Comparison of ENCODE assay signal across 16 mouse cellular contexts in the genomic region with DNA sequence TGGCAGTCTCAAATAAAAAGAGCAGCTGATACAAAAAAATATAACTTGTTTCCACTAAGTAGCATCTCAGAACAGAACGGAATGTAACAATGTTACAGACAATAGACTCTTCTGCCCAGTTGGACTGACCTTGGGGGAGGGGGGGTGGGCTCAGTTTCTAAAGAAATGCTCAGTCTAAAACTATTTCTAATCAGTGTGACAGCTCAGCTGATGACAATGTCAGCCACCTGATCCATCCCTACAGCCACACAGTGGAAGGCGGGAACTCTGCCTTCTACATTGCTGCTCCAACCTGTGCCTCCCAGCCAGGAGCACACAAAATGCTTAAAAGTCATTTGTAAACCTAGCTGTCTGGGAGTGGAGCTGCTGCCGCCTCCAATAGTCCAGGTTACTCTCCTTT. TPM values are rescaled to one million over a fixed set of nuclear protein-coding genes. Genes with fewer than 3 reads are reported as not detected.
DNase-seq lines count a peak whose midpoint lies in the region; ATAC-seq lines count a peak whose summit lies in the region.
"Had no signal": no experiment of that assay in that cellular context is flagged by ENCODE, and none has a peak within 500 bp of the region (broad histone marks: within the 10 kb centered on the region; RNA-seq: fewer than 3 reads in every experiment).

No protein-coding gene starts in this region.

- 0 out of 2 replicates have a peak overlapping the region, but pooled peaks have one; percentile 36 for H3K27ac ChIP-seq in hindbrain, embryonic 16.5 days (ENCODE audit: low read depth, low read length)
- peak overlapping the region; percentile 17; the same call in 1 of the 2 replicates for H3K27ac ChIP-seq in neural tube, embryonic 14.5 days (ENCODE audit: low read depth, low read length)
- H3K27ac ChIP-seq: heart, embryonic 15.5 days; left cerebral cortex, adult 2 months had no signal

- H3K4me1 ChIP-seq in hindbrain, embryonic 16.5 days (ENCODE audit: control insufficient read depth, insufficient read depth, low read depth, low read length): peaks cover 15% of the 10 kb centered on the region
- H3K4me1 ChIP-seq in neural tube, embryonic 14.5 days (ENCODE audit: control insufficient read depth, insufficient read depth, low read length): peaks cover 3% of the 10 kb centered on the region; the same call in 1 of the 2 replicates

- H3K36me3 ChIP-seq in hindbrain, embryonic 16.5 days (ENCODE audit: control insufficient read depth, insufficient read depth, low read length): no peaks in the 10 kb centered on the region
- H3K36me3 ChIP-seq in neural tube, embryonic 14.5 days (ENCODE audit: control insufficient read depth, insufficient read depth, low read length): peaks cover 10% of the 10 kb centered on the region; the same call in 1 of the 2 replicates
- H3K36me3 ChIP-seq: heart, embryonic 15.5 days had no signal

- peak overlapping the region; percentile 18 for H3K4me3 ChIP-seq in hindbrain, embryonic 16.5 days (ENCODE audit: low read length)
- no peak overlapping the region for H3K4me3 ChIP-seq in neural tube, embryonic 14.5 days (ENCODE audit: low read depth, low read length)
- H3K4me3 ChIP-seq: heart, embryonic 15.5 days; left cerebral cortex, adult 2 months had no signal

- H3K9ac ChIP-seq in hindbrain, embryonic 16.5 days (ENCODE audit: low read depth, low read length): no peak overlapping the region; the same call in 1 of the 2 replicates
- H3K9ac ChIP-seq in neural tube, embryonic 14.5 days (replicated peaks; ENCODE audit: low read depth, low read length): no peak overlapping the region
- H3K9ac ChIP-seq: heart, embryonic 15.5 days had no signal

- ATAC-seq in hindbrain, embryonic 16.5 days: no peak
- ATAC-seq in neural tube, embryonic 14.5 days (ENCODE audit: low read depth): no peak

- DNase-seq in MN1 (ENCODE audit: low spot score): peak; percentile 56
- peak; percentile 74 for DNase-seq in Muller cell, postnatal 12 days (ENCODE audit: inconsistent ontology term)
- DNase-seq in natural killer cell, adult 2 months (ENCODE audit: low spot score in 2 of 2): no peak
- DNase-seq in cerebellum, postnatal 10 days: no peak
- DNase-seq in c-Kit-positive CD71-positive TER-119-positive erythroid progenitor cells, embryonic 14.5 days (ENCODE audit: low spot score): no peak
- DNase-seq: cerebellum, adult 11-12 months; heart, adult 18-20 months; right cerebral cortex, postnatal 14 days; thymus, adult 2 months had no signal

- H3K27me3 ChIP-seq in hindbrain, embryonic 16.5 days (replicated peaks; ENCODE audit: control insufficient read depth, insufficient read depth, low read length): no peaks in the 10 kb centered on the region
- no peaks in the 10 kb centered on the region for H3K27me3 ChIP-seq in neural tube, embryonic 14.5 days (ENCODE audit: control insufficient read depth, insufficient read depth, low read length)
- H3K27me3 ChIP-seq: heart, embryonic 15.5 days had no signal

- 17% methylated on average over 3 of the region's 3 CpGs for WGBS in hindbrain, embryonic 16.5 days
- WGBS in neural tube, embryonic 14.5 days: 27% methylated on average over 3 of the region's 3 CpGs

- peak overlapping the region; percentile 61 for H3K4me2 ChIP-seq in hindbrain, embryonic 16.5 days (ENCODE audit: low read length)
- peak overlapping the region; percentile 88; the same call in 1 of the 2 replicates for H3K4me2 ChIP-seq in neural tube, embryonic 14.5 days (ENCODE audit: low read depth, low read length)
- H3K4me2 ChIP-seq: heart, embryonic 15.5 days had no signal

- no peaks in the 10 kb centered on the region for H3K9me3 ChIP-seq in hindbrain, embryonic 16.5 days (ENCODE audit: control insufficient read depth, low read length)
- H3K9me3 ChIP-seq in neural tube, embryonic 14.5 days (ENCODE audit: control insufficient read depth, low read length): no peaks in the 10 kb centered on the region
- H3K9me3 ChIP-seq: heart, embryonic 15.5 days had no signal

RNA-seq across cellular contexts. Expression of gene Gm49450, which starts 5.5 kb away (rescaled TPM):
- not detected in 2 replicates for polyA plus RNA-seq in hindbrain, embryonic 16.5 days (2015; fragmentation: Nextera tagmentation; extraction: Ambion mirVana)
- polyA plus RNA-seq in neural tube, embryonic 14.5 days (2014; fragmentation: Nextera tagmentation; extraction: Ambion mirVana): not detected in 2 replicates
- polyA plus RNA-seq: embryonic facial prominence, embryonic 14.5 days; heart, embryonic 15.5 days; kidney, embryonic 16.5 days; liver, embryonic 16.5 days had no signal

RNA-seq across cellular contexts. Expression of gene Tuba1a, which starts 5.6 kb away (rescaled TPM):
- 15,480 and 15,543 TPM in 2 replicates for polyA plus RNA-seq in hindbrain, embryonic 16.5 days (2015; fragmentation: Nextera tagmentation; extraction: Ambion mirVana)
- 13,706 and 14,496 TPM in 2 replicates for polyA plus RNA-seq in neural tube, embryonic 14.5 days (2014; fragmentation: Nextera tagmentation; extraction: Ambion mirVana)

RNA-seq across cellular contexts. Expression of gene Tuba1b, which starts 13.5 kb away (rescaled TPM):
- 1,672 and 1,683 TPM in 2 replicates for polyA plus RNA-seq in hindbrain, embryonic 16.5 days (2015; fragmentation: Nextera tagmentation; extraction: Ambion mirVana)
- 1,186 and 1,301 TPM in 2 replicates for polyA plus RNA-seq in neural tube, embryonic 14.5 days (2014; fragmentation: Nextera tagmentation; extraction: Ambion mirVana)

RNA-seq across cellular contexts. Expression of gene Lmbr1l, which starts 29.9 kb away (rescaled TPM):
- 25.9 and 27.0 TPM in 2 replicates for polyA plus RNA-seq in hindbrain, embryonic 16.5 days (2015; fragmentation: Nextera tagmentation; extraction: Ambion mirVana)
- 7.3 and 10.5 TPM in 2 replicates for polyA plus RNA-seq in neural tube, embryonic 14.5 days (2014; fragmentation: Nextera tagmentation; extraction: Ambion mirVana)

RNA-seq across cellular contexts. Expression of gene Dhh, which starts 49.5 kb away (rescaled TPM):
- polyA plus RNA-seq in hindbrain, embryonic 16.5 days (2015; fragmentation: Nextera tagmentation; extraction: Ambion mirVana): 1.3 and 2.1 TPM in 2 replicates
- polyA plus RNA-seq in neural tube, embryonic 14.5 days (2014; fragmentation: Nextera tagmentation; extraction: Ambion mirVana): 0.32 and 2.0 TPM in 2 replicates

Comparison
In these comparisons a context has a peak if more than half of its experiments do, and no peak if none do; other contexts are left out.
1. DNase-seq: peak in MN1 (single experiment) and Muller cell, postnatal 12 days (single experiment); none in natural killer cell, adult 2 months (0 of 2), cerebellum, postnatal 10 days (0 of 2) and c-Kit-positive CD71-positive TER-119-positive erythroid progenitor cells, embryonic 14.5 days (single experiment).